Mouse (Mus musculus) myocyte (in vitro differentiated cells): Measurements from ENCODE around the gene Ppp1r21.

Experiments
- CEBPB ChIP-seq: IDR thresholded peaks from 2 replicates; pipeline ENCODE4 v1.6.1; 2011; ENCODE audit warnings: mild to moderate bottlenecking, moderate library complexity; ENCODE audit not compliant: poor library complexity, insufficient read depth, severe bottlenecking
- MAX ChIP-seq: IDR thresholded peaks from one replicate; pipeline ENCODE4 v1.6.1; 2011; ENCODE audit warnings: low read depth, mild to moderate bottlenecking, control low read depth
- POLR2A ChIP-seq: IDR thresholded peaks from one replicate; pipeline ENCODE4 v1.6.1; 2011; ENCODE audit warnings: low read depth, mild to moderate bottlenecking, control low read depth, moderate library complexity; ENCODE audit not compliant: insufficient read length
- POLR2AphosphoS2 ChIP-seq: IDR thresholded peaks from one replicate; pipeline ENCODE4 v1.6.1; 2011; ENCODE audit warnings: low read depth, control low read depth; ENCODE audit not compliant: insufficient read length
- SRF ChIP-seq: IDR thresholded peaks from one replicate; pipeline ENCODE4 v1.6.1; 2011; ENCODE audit warnings: low read depth; ENCODE audit not compliant: control insufficient read depth, insufficient read length
- USF1 ChIP-seq: IDR thresholded peaks from one replicate; pipeline ENCODE4 v1.6.1; 2011; ENCODE audit warnings: low read depth, mild to moderate bottlenecking, control low read depth, moderate library complexity

- TF ChIP-seq POLR2A: no peak
- no peak for TF ChIP-seq MAX
- TF ChIP-seq SRF: no peak
- TF ChIP-seq CEBPB: no peak
- no peak for TF ChIP-seq USF1
- no peak for TF ChIP-seq POLR2AphosphoS2
These were observed 22.5 kb upstream of the Ppp1r21 start for GRCm38 (mm10) chr17:88507376-88507775.
